ENCODE assay signal across 8 mouse cellular contexts in genomic region chr9:21901223-21901820, GRCm38 (mm10). TPM values are rescaled to one million over a fixed set of nuclear protein-coding genes. Genes with fewer than 3 reads are reported as not detected.
DNase-seq lines count a peak whose midpoint lies in the region; ATAC-seq lines count a peak whose summit lies in the region.

No protein-coding gene starts in this region.

- H3K27ac ChIP-seq in embryonic facial prominence, embryonic 10.5 days (replicated peaks) = peak overlapping the region; percentile 75
- H3K27ac ChIP-seq in heart, embryonic 10.5 days = peak overlapping the region; percentile 54
- H3K27ac ChIP-seq in kidney, embryonic 14.5 days (ENCODE audit: low read depth, low read length) = no peak overlapping the region
- no peak overlapping the region for H3K27ac ChIP-seq in limb, embryonic 13.5 days
- H3K27ac ChIP-seq in midbrain, embryonic 14.5 days (replicated peaks; ENCODE audit: low read depth, low read length) = 0 out of 2 replicates have a peak overlapping the region, but pooled peaks have one; percentile 60
- H3K27ac ChIP-seq in stomach, embryonic 14.5 days (ENCODE audit: low read length) = no peak overlapping the region

- WGBS in embryonic facial prominence, embryonic 10.5 days = 15% methylated on average over 10 of the region's 10 CpGs
- 16% methylated on average over 10 of the region's 10 CpGs for WGBS in heart, embryonic 10.5 days
- 16% methylated on average over 10 of the region's 10 CpGs for WGBS in kidney, embryonic 14.5 days
- 14% methylated on average over 10 of the region's 10 CpGs for WGBS in limb, embryonic 13.5 days
- WGBS in midbrain, embryonic 14.5 days = 13% methylated on average over 10 of the region's 10 CpGs
- WGBS in stomach, embryonic 14.5 days = 13% methylated on average over 10 of the region's 10 CpGs

- no peaks in the 10 kb centered on the region for H3K36me3 ChIP-seq in embryonic facial prominence, embryonic 10.5 days (replicated peaks)
- no peaks in the 10 kb centered on the region for H3K36me3 ChIP-seq in heart, embryonic 10.5 days
- no peaks in the 10 kb centered on the region for H3K36me3 ChIP-seq in kidney, embryonic 14.5 days (ENCODE audit: control insufficient read depth, insufficient read depth, low read length)
- H3K36me3 ChIP-seq in limb, embryonic 13.5 days = no peaks in the 10 kb centered on the region
- no peaks in the 10 kb centered on the region for H3K36me3 ChIP-seq in midbrain, embryonic 14.5 days (ENCODE audit: control insufficient read depth, insufficient read depth, low read length)
- H3K36me3 ChIP-seq in stomach, embryonic 14.5 days (ENCODE audit: control insufficient read depth, insufficient read depth, low read length) = no peaks in the 10 kb centered on the region

- H3K4me3 ChIP-seq in embryonic facial prominence, embryonic 10.5 days = peak overlapping the region; percentile 59
- peak overlapping the region; percentile 53 for H3K4me3 ChIP-seq in heart, embryonic 10.5 days
- H3K4me3 ChIP-seq in kidney, embryonic 14.5 days (ENCODE audit: low read length) = peak overlapping the region; percentile 40
- H3K4me3 ChIP-seq in limb, embryonic 13.5 days = peak overlapping the region; percentile 47
- H3K4me3 ChIP-seq in midbrain, embryonic 14.5 days (replicated peaks; ENCODE audit: low read depth, low read length) = peak overlapping the region; percentile 41
- H3K4me3 ChIP-seq in stomach, embryonic 14.5 days (ENCODE audit: low read depth, low read length) = peak overlapping the region; percentile 31

- peak; percentile 81 for DNase-seq in CD4-positive, CD25-positive, alpha-beta regulatory T cell, adult 2 months (ENCODE audit: low read depth, low spot score)
- DNase-seq in adrenal gland, postnatal 10 days = peak; percentile 79
- peak; percentile 56 for DNase-seq in embryonic facial prominence, embryonic 10.5 days (ENCODE audit: low spot score)
- peak; percentile 81 for DNase-seq in heart, embryonic 10.5 days (ENCODE audit: low spot score)
- DNase-seq in midbrain, embryonic 14.5 days = peak; percentile 93

- ATAC-seq in kidney, embryonic 14.5 days (ENCODE audit: low FRiP score, low TSS enrichment) = peak; percentile 88
- ATAC-seq in limb, embryonic 13.5 days (ENCODE audit: low FRiP score, low read depth) = peak; percentile 85
- peak; percentile 88 for ATAC-seq in midbrain, embryonic 14.5 days (ENCODE audit: low FRiP score, low TSS enrichment)
- ATAC-seq in stomach, embryonic 14.5 days (ENCODE audit: insufficient number of reproducible peaks, insufficient read depth, low FRiP score, low read depth) = peak; percentile 82

- H3K9ac ChIP-seq in kidney, embryonic 14.5 days (ENCODE audit: low read depth, low read length) = no peak overlapping the region; the same call in 1 of the 2 replicates
- peak overlapping the region; percentile 39; the same call in 1 of the 2 replicates for H3K9ac ChIP-seq in limb, embryonic 13.5 days
- no peak overlapping the region; the same call in 1 of the 2 replicates for H3K9ac ChIP-seq in midbrain, embryonic 14.5 days (replicated peaks; ENCODE audit: low read length)
- no peak overlapping the region; the same call in 1 of the 2 replicates for H3K9ac ChIP-seq in stomach, embryonic 14.5 days (replicated peaks; ENCODE audit: low read depth, low read length)

- H3K4me1 ChIP-seq in embryonic facial prominence, embryonic 10.5 days = peaks cover 3% of the 10 kb centered on the region; the same call in 1 of the 2 replicates
- no peaks in the 10 kb centered on the region for H3K4me1 ChIP-seq in heart, embryonic 10.5 days
- no peaks in the 10 kb centered on the region for H3K4me1 ChIP-seq in kidney, embryonic 14.5 days (ENCODE audit: control insufficient read depth, insufficient read depth, low read length)
- H3K4me1 ChIP-seq in limb, embryonic 13.5 days = 0 out of 2 replicates have a peak, but pooled peaks cover 4% of the 10 kb centered on the region
- H3K4me1 ChIP-seq in midbrain, embryonic 14.5 days (ENCODE audit: control insufficient read depth, insufficient read depth, low read length) = 0 out of 2 replicates have a peak, but pooled peaks cover 4% of the 10 kb centered on the region
- H3K4me1 ChIP-seq in stomach, embryonic 14.5 days (ENCODE audit: control insufficient read depth, insufficient read depth, low read length) = no peaks in the 10 kb centered on the region

- H3K27me3 ChIP-seq in embryonic facial prominence, embryonic 10.5 days (replicated peaks; ENCODE audit: low read depth, poor library complexity, severe bottlenecking) = peaks cover 16% of the 10 kb centered on the region
- peaks cover 30% of the 10 kb centered on the region for H3K27me3 ChIP-seq in heart, embryonic 10.5 days (ENCODE audit: insufficient read depth, poor library complexity, severe bottlenecking)
- peaks cover 2% of the 10 kb centered on the region; the same call in 1 of the 2 replicates for H3K27me3 ChIP-seq in kidney, embryonic 14.5 days (ENCODE audit: control insufficient read depth, insufficient read depth, low read length)
- peaks cover 21% of the 10 kb centered on the region for H3K27me3 ChIP-seq in limb, embryonic 13.5 days
- peaks cover 3% of the 10 kb centered on the region; the same call in 1 of the 2 replicates for H3K27me3 ChIP-seq in midbrain, embryonic 14.5 days (ENCODE audit: control insufficient read depth, insufficient read depth, low read length)
- H3K27me3 ChIP-seq in stomach, embryonic 14.5 days (ENCODE audit: control insufficient read depth, insufficient read depth, low read length) = no peaks in the 10 kb centered on the region

- H3K9me3 ChIP-seq in embryonic facial prominence, embryonic 10.5 days = no peaks in the 10 kb centered on the region
- no peaks in the 10 kb centered on the region for H3K9me3 ChIP-seq in heart, embryonic 10.5 days
- no peaks in the 10 kb centered on the region for H3K9me3 ChIP-seq in kidney, embryonic 14.5 days (ENCODE audit: control insufficient read depth, low read length)
- H3K9me3 ChIP-seq in limb, embryonic 13.5 days = no peaks in the 10 kb centered on the region
- no peaks in the 10 kb centered on the region for H3K9me3 ChIP-seq in midbrain, embryonic 14.5 days (ENCODE audit: control insufficient read depth, low read length)
- H3K9me3 ChIP-seq in stomach, embryonic 14.5 days (ENCODE audit: control insufficient read depth, low read depth, low read length) = no peaks in the 10 kb centered on the region

- peak overlapping the region; percentile 41 for H3K4me2 ChIP-seq in kidney, embryonic 14.5 days (replicated peaks; ENCODE audit: low read depth, low read length)
- H3K4me2 ChIP-seq in limb, embryonic 13.5 days (replicated peaks) = peak overlapping the region; percentile 61
- peak overlapping the region; percentile 61 for H3K4me2 ChIP-seq in midbrain, embryonic 14.5 days (ENCODE audit: low read length)
- H3K4me2 ChIP-seq in stomach, embryonic 14.5 days (replicated peaks; ENCODE audit: low read depth, low read length) = peak overlapping the region; percentile 53

RNA-seq across cellular contexts. Expression of gene Rab3d, which starts 16.7 kb away (rescaled TPM):
- total RNA-seq in adrenal gland, postnatal 10 days (2021) = 10 to 100 TPM; 37.2 to 45.4 TPM
- polyA plus RNA-seq in embryonic facial prominence, embryonic 10.5 days (2016; fragmentation: Nextera tagmentation; extraction: Ambion mirVana) = 5.4 and 6.9 TPM in 2 replicates
- polyA plus RNA-seq in heart, embryonic 10.5 days (2016; fragmentation: Nextera tagmentation; extraction: Ambion mirVana) = 6.2 and 6.8 TPM in 2 replicates
- polyA plus RNA-seq in kidney, embryonic 14.5 days (2014; fragmentation: Nextera tagmentation; extraction: Ambion mirVana) = 4.6 and 8.3 TPM in 2 replicates
- 14.0 and 15.5 TPM in 2 replicates for polyA plus RNA-seq in limb, embryonic 13.5 days (2015; fragmentation: Nextera tagmentation; extraction: Ambion mirVana)
- 9.8 and 10.2 TPM in 2 replicates for polyA plus RNA-seq in midbrain, embryonic 14.5 days (2014; fragmentation: Nextera tagmentation; extraction: Ambion mirVana)
- 41.4 and 42.7 TPM in 2 replicates for polyA plus RNA-seq in stomach, embryonic 14.5 days (2014; fragmentation: Nextera tagmentation; extraction: Ambion mirVana)

RNA-seq across cellular contexts. Expression of gene Ccdc159, which starts 25.9 kb away (rescaled TPM):
- 1 to 10 TPM; 5.6 to 8.8 TPM for total RNA-seq in adrenal gland, postnatal 10 days (2021)
- polyA plus RNA-seq in embryonic facial prominence, embryonic 10.5 days (2016; fragmentation: Nextera tagmentation; extraction: Ambion mirVana) = 3.3 and 3.5 TPM in 2 replicates
- polyA plus RNA-seq in heart, embryonic 10.5 days (2016; fragmentation: Nextera tagmentation; extraction: Ambion mirVana) = 3.6 and 4.2 TPM in 2 replicates
- polyA plus RNA-seq in kidney, embryonic 14.5 days (2014; fragmentation: Nextera tagmentation; extraction: Ambion mirVana) = 3.4 and 4.0 TPM in 2 replicates
- 5.1 and 6.2 TPM in 2 replicates for polyA plus RNA-seq in limb, embryonic 13.5 days (2015; fragmentation: Nextera tagmentation; extraction: Ambion mirVana)
- polyA plus RNA-seq in midbrain, embryonic 14.5 days (2014; fragmentation: Nextera tagmentation; extraction: Ambion mirVana) = 5.7 and 7.7 TPM in 2 replicates
- polyA plus RNA-seq in stomach, embryonic 14.5 days (2014; fragmentation: Nextera tagmentation; extraction: Ambion mirVana) = 4.9 and 6.3 TPM in 2 replicates

RNA-seq across cellular contexts. Expression of gene Tmem205, which starts 26.0 kb away (rescaled TPM):
- total RNA-seq in adrenal gland, postnatal 10 days (2021) = 100 to 1,000 TPM; 182 to 187 TPM
- polyA plus RNA-seq in embryonic facial prominence, embryonic 10.5 days (2016; fragmentation: Nextera tagmentation; extraction: Ambion mirVana) = 31.1 and 33.1 TPM in 2 replicates
- polyA plus RNA-seq in heart, embryonic 10.5 days (2016; fragmentation: Nextera tagmentation; extraction: Ambion mirVana) = 50.1 and 52.6 TPM in 2 replicates
- 54.0 and 67.5 TPM in 2 replicates for polyA plus RNA-seq in kidney, embryonic 14.5 days (2014; fragmentation: Nextera tagmentation; extraction: Ambion mirVana)
- polyA plus RNA-seq in limb, embryonic 13.5 days (2015; fragmentation: Nextera tagmentation; extraction: Ambion mirVana) = 41.3 and 46.5 TPM in 2 replicates
- polyA plus RNA-seq in midbrain, embryonic 14.5 days (2014; fragmentation: Nextera tagmentation; extraction: Ambion mirVana) = 42.2 and 51.8 TPM in 2 replicates
- polyA plus RNA-seq in stomach, embryonic 14.5 days (2014; fragmentation: Nextera tagmentation; extraction: Ambion mirVana) = 60.7 and 62.4 TPM in 2 replicates

RNA-seq across cellular contexts. Expression of gene Plppr2, which starts 35.5 kb away (rescaled TPM):
- 10 to 100 TPM; 21.9 to 22.3 TPM for total RNA-seq in adrenal gland, postnatal 10 days (2021)
- 9.5 and 9.6 TPM in 2 replicates for polyA plus RNA-seq in embryonic facial prominence, embryonic 10.5 days (2016; fragmentation: Nextera tagmentation; extraction: Ambion mirVana)
- 6.5 and 7.0 TPM in 2 replicates for polyA plus RNA-seq in heart, embryonic 10.5 days (2016; fragmentation: Nextera tagmentation; extraction: Ambion mirVana)
- polyA plus RNA-seq in kidney, embryonic 14.5 days (2014; fragmentation: Nextera tagmentation; extraction: Ambion mirVana) = 7.0 and 9.2 TPM in 2 replicates
- polyA plus RNA-seq in limb, embryonic 13.5 days (2015; fragmentation: Nextera tagmentation; extraction: Ambion mirVana) = 8.5 and 9.1 TPM in 2 replicates
- polyA plus RNA-seq in midbrain, embryonic 14.5 days (2014; fragmentation: Nextera tagmentation; extraction: Ambion mirVana) = 91.3 and 92.2 TPM in 2 replicates
- 8.5 and 9.9 TPM in 2 replicates for polyA plus RNA-seq in stomach, embryonic 14.5 days (2014; fragmentation: Nextera tagmentation; extraction: Ambion mirVana)

RNA-seq across cellular contexts. Expression of gene Dock6, which starts 48.9 kb away (rescaled TPM):
- 10 to 100 TPM; 40.1 to 56.3 TPM for total RNA-seq in adrenal gland, postnatal 10 days (2021)
- polyA plus RNA-seq in embryonic facial prominence, embryonic 10.5 days (2016; fragmentation: Nextera tagmentation; extraction: Ambion mirVana) = 27.2 and 28.0 TPM in 2 replicates
- polyA plus RNA-seq in heart, embryonic 10.5 days (2016; fragmentation: Nextera tagmentation; extraction: Ambion mirVana) = 47.9 and 56.9 TPM in 2 replicates
- 31.9 and 39.7 TPM in 2 replicates for polyA plus RNA-seq in kidney, embryonic 14.5 days (2014; fragmentation: Nextera tagmentation; extraction: Ambion mirVana)
- 37.5 and 39.6 TPM in 2 replicates for polyA plus RNA-seq in limb, embryonic 13.5 days (2015; fragmentation: Nextera tagmentation; extraction: Ambion mirVana)
- 7.2 and 12.7 TPM in 2 replicates for polyA plus RNA-seq in midbrain, embryonic 14.5 days (2014; fragmentation: Nextera tagmentation; extraction: Ambion mirVana)
- 39.8 and 45.1 TPM in 2 replicates for polyA plus RNA-seq in stomach, embryonic 14.5 days (2014; fragmentation: Nextera tagmentation; extraction: Ambion mirVana)

Comparison
In these comparisons a context has a peak if more than half of its experiments do, and no peak if none do; other contexts are left out.
1. H3K27ac ChIP-seq: peak in embryonic facial prominence, embryonic 10.5 days (single experiment), heart, embryonic 10.5 days (single experiment) and midbrain, embryonic 14.5 days (single experiment); none in kidney, embryonic 14.5 days (single experiment), limb, embryonic 13.5 days (single experiment) and stomach, embryonic 14.5 days (single experiment).
2. Peak in every context shown above with its lines, with median percentiles within 50 percentile points of each other: DNase-seq, H3K4me3 ChIP-seq, ATAC-seq and H3K4me2 ChIP-seq.